Mouse (Mus musculus) kidney, embryonic 14.5 days (tissue): ENCODE results near the gene Sept3. TPM values are rescaled to one million over a fixed set of nuclear protein-coding genes. Genes with fewer than 3 reads are reported as not detected.
A peak's percentile ranks its signal among the peaks of the same experiment; 100 is the strongest.
"Not testable (repeated sequence)": the region's sequence is repeated elsewhere in the genome, so short reads cannot be mapped to it uniquely, and the experiment has no call there.

Experiments
- ATAC-seq: fragments of 200-750 bp; cut with Nextera tagmentation; 2 replicates; pipeline ENCODE4 v1.8.0; 2017; ENCODE audit warnings: moderate number of reproducible peaks, mild to moderate bottlenecking, moderate TSS enrichment, moderate library complexity; ENCODE audit not compliant: low FRiP score, low TSS enrichment
- H3K27ac ChIP-seq: fragments of 300-500 bp; sonication (generic); 2 replicates; pipeline ENCODE4 v1.5.1; 2014; ENCODE audit warnings: low read depth, mild to moderate bottlenecking, low read length, moderate library complexity, mixed read lengths
- H3K27me3 ChIP-seq: fragments of 300-500 bp; sonication (generic); 2 replicates; pipeline ENCODE4 v1.6.1; 2014; ENCODE audit warnings: mild to moderate bottlenecking, low read length; ENCODE audit not compliant: control insufficient read depth, insufficient read depth
- H3K36me3 ChIP-seq: fragments of 300-500 bp; sonication (generic); 2 replicates; pipeline ENCODE4 v1.6.1; 2014; ENCODE audit warnings: low read length, mixed read lengths; ENCODE audit not compliant: control insufficient read depth, insufficient read depth
- H3K4me1 ChIP-seq: fragments of 300-500 bp; sonication (generic); 2 replicates; pipeline ENCODE4 v1.6.1; 2014; ENCODE audit warnings: low read length, mixed read lengths; ENCODE audit not compliant: control insufficient read depth, insufficient read depth
- H3K4me2 ChIP-seq: fragments of 300-500 bp; sonication (generic); replicated peaks from 2 replicates; pipeline ENCODE4 v1.6.1; 2014; ENCODE audit warnings: low read depth, mild to moderate bottlenecking, low read length
- H3K4me3 ChIP-seq: fragments of 300-500 bp; sonication (generic); 2 replicates; pipeline ENCODE4 v1.5.1; 2014; ENCODE audit warnings: mild to moderate bottlenecking, low read length
- H3K9ac ChIP-seq: fragments of 300-500 bp; sonication (generic); 2 replicates; pipeline ENCODE4 v1.6.1; 2014; ENCODE audit warnings: low read depth, mild to moderate bottlenecking, low read length, moderate library complexity
- H3K9me3 ChIP-seq: fragments of 300-500 bp; sonication (generic); 2 replicates; pipeline ENCODE4 v1.6.1; 2016; ENCODE audit warnings: low read length; ENCODE audit not compliant: control insufficient read depth
- WGBS: fragments of 180-500 bp; shearing (Covaris S2); extraction: QIAGEN DNeasy Blood & Tissue Kit; methylation state at CpG from one replicate; pipeline ENCODE4 v1.1.7; 2014; 5-methylcytosine and 5-hydroxymethylcytosine counted together
- polyA plus RNA-seq: library from polyadenylated mRNA; unstranded; fragments of >200 nt; fragmentation: Nextera tagmentation; extraction: Ambion mirVana; gene quantifications from 2 replicates; pipeline ENCODE4 v1.2.1, GENCODE M21; 2014

Gene Sept3
- polyA plus RNA-seq, 1 experiment from 2014 or later, result 15.8 TPM

- WGBS, result 19% methylated on average over 5 of the region's 5 CpGs
Measured at GRCm38 (mm10) chr15:82236565-82236964, 38.1 kb upstream of the Sept3 start.

DNA sequence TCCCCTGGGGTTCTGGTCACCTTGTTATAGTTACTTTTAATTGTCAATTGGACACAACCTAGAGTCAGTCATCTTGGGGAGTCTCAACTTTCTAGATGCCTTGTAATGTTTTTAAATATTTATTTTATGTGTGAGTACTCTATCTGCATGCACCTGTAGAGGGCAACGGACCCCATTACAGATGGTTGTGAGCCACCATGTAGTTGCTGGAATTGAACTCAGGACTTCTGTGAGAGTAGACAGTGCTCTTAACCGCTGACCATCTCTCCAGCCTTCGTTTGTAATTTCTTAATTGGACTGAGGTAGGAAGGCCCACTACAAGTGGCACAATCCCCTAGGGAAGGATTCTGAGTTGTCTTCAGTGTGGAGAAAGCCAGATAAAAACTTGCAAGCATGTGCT lies 31.4 kb upstream of the Sept3 start:
- H3K4me3 ChIP-seq, result peak overlapping the region; percentile 58
- 76% methylated on average over 3 of the region's 3 CpGs for WGBS
- H3K27ac ChIP-seq, result no peak overlapping the region
- peaks cover 13% of the 10 kb centered on the region; the same call in 1 of the 2 replicates for H3K4me1 ChIP-seq
- H3K9ac ChIP-seq, result peak overlapping the region; percentile 75; the same call in 1 of the 2 replicates
- H3K36me3 ChIP-seq, result 0 out of 2 replicates have a peak, but pooled peaks cover 7% of the 10 kb centered on the region
- no peaks in the 10 kb centered on the region for H3K27me3 ChIP-seq
- H3K4me2 ChIP-seq, result peak overlapping the region; percentile 94
- no peak for ATAC-seq
- no peaks in the 10 kb centered on the region for H3K9me3 ChIP-seq

More at GRCm38 (mm10) chr15:82236565-82236964, 38.1 kb upstream of the Sept3 start:
- no peaks in the 10 kb centered on the region for H3K27me3 ChIP-seq
- ATAC-seq, result peak; percentile 67; the same call in 1 of the 2 replicates
- H3K4me3 ChIP-seq, result no peak overlapping the region
- H3K9ac ChIP-seq, result no peak overlapping the region
- H3K36me3 ChIP-seq, result peaks cover 9% of the 10 kb centered on the region; the same call in 1 of the 2 replicates
- no peak overlapping the region for H3K27ac ChIP-seq
- no peaks in the 10 kb centered on the region for H3K9me3 ChIP-seq
- no peak overlapping the region for H3K4me2 ChIP-seq
- 0 out of 2 replicates have a peak, but pooled peaks cover 7% of the 10 kb centered on the region for H3K4me1 ChIP-seq

DNA sequence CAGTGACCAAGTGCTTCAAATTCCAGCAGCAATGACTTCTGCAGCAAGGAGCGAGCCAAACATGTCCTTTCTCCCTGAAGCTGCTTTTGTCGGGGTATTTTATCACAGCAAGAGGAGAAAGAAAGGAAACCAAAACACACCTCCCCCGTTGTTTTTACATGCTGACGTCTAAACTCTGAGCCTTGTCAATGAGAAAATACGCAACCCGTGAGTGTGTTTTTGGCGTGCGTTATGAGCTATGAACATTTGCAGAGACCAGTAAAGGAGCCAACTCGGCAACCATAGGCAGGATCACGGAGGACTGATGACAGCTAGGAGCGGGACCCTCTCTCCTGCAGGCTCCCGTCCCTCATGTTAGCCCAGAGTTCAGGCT lies 31.0 kb upstream of the Sept3 start:
- 0 out of 2 replicates have a peak, but pooled peaks cover 4% of the 10 kb centered on the region for H3K36me3 ChIP-seq
- H3K27me3 ChIP-seq, result no peaks in the 10 kb centered on the region
- H3K4me3 ChIP-seq, result peak overlapping the region; percentile 58
- H3K9ac ChIP-seq, result peak overlapping the region; percentile 75
- no peaks in the 10 kb centered on the region for H3K9me3 ChIP-seq
- 3% methylated on average over 12 of the region's 12 CpGs for WGBS
- ATAC-seq, result no peak
- peaks cover 13% of the 10 kb centered on the region; the same call in 1 of the 2 replicates for H3K4me1 ChIP-seq
- H3K27ac ChIP-seq, result 0 out of 2 replicates have a peak overlapping the region, but pooled peaks have one; percentile 30
- peak overlapping the region; percentile 94 for H3K4me2 ChIP-seq

DNA sequence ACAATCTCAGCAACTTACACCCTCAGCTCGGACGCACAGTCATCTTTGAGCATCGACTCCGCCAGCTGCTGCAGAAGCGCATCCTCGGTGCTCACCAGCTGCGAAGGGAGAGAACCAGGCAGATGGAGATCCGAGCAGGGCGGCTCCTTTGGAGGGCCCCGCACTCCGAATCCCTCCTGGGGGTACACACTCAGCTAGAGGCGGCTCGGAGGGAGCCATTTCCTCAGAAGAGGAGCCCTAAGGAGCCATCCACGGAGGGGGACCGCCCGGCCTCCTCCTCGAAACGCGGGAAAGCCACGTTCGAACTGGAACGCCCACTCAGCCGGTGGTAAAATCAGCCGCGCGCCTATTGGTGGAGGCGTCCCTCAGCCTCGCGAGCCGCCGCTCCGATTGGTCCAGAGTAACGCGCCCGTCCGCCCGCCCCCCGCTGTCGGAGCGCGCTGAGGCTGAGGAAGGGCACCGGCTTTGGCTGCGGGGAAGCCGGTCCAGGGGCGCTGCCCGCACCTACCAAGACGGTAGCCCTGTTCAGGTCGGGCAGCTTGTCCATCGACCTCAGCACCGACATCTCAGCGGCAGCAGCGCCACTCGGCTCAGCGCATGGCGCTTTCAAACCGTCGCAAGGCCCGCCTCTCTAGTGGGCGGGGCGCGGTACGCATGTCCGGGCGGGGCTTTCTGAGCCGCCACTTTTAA lies 30.4 kb upstream of the Sept3 start, which contains the start of gene Cenpm:
TSS of gene Cenpm (minus strand) at position 634 of the 690 bp plus-strand sequence.
- WGBS, result under 1% methylated on average over 64 of the region's 65 CpGs
- H3K9ac ChIP-seq, result peak within 1 kb of the TSS; percentile 75
- no peaks in the 10 kb centered on the region for H3K36me3 ChIP-seq
- H3K4me2 ChIP-seq, result peak within 1 kb of the TSS; percentile 94
- peak within 1 kb of the TSS; percentile 53; the same call in 1 of the 2 replicates for H3K27ac ChIP-seq
- no peaks in the 10 kb centered on the region for H3K27me3 ChIP-seq
- peak; percentile 97 for ATAC-seq
- H3K9me3 ChIP-seq, result no peaks in the 10 kb centered on the region
- peak within 1 kb of the TSS; percentile 58 for H3K4me3 ChIP-seq
- peaks cover 13% of the 10 kb centered on the region; the same call in 1 of the 2 replicates for H3K4me1 ChIP-seq

DNA sequence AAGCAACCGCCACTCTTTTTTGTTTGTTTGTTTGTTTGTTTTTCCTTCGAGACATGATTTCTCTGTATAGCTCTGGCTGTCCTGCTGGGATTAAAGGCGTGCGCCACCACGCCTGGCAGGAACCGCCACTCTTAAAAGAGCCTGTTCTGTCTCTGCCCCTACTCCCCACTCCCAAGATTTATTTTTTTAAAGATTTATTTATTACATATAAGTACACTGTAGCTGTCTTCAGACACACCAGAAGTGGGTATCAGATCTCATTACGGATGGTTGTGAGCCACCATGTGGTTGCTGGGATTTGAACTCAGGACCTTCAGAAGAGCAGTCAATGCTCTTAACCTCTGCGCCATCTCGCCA lies 29.9 kb upstream of the Sept3 start:
- Histone ChIP-seq H3K4me1 (peaks cover 13% of the 10 kb centered on the region; the same call in 1 of the 2 replicates), H3K4me3 (peak overlapping the region; percentile 58), H3K9ac (peak overlapping the region; percentile 75; the same call in 1 of the 2 replicates), H3K4me2 (peak overlapping the region; percentile 94), H3K27ac (peak overlapping the region; percentile 53; the same call in 1 of the 2 replicates)
- WGBS, result 23% methylated on average over 9 of the region's 9 CpGs
- H3K9me3 ChIP-seq, H3K27me3 ChIP-seq, H3K36me3 ChIP-seq: not testable (repeated sequence)
- ATAC-seq, result peak; percentile 48

GRCm38 (mm10) chr15:82247131-82247776 lies 27.4 kb upstream of the Sept3 start:
- ATAC-seq, result no peak
- Histone ChIP-seq H3K9me3 (no peaks in the 10 kb centered on the region; the same call in 1 of the 2 replicates), H3K27ac (no peak overlapping the region), H3K4me1 (peaks cover 10% of the 10 kb centered on the region; the same call in 1 of the 2 replicates), H3K9ac (no peak overlapping the region), H3K4me2 (no peak overlapping the region), H3K36me3 (no peaks in the 10 kb centered on the region), H3K27me3 (no peaks in the 10 kb centered on the region), H3K4me3 (no peak overlapping the region)
- 77% methylated on average over 3 of the region's 3 CpGs for WGBS

- no peaks in the 10 kb centered on the region for H3K27me3 ChIP-seq
- H3K4me3 ChIP-seq, result no peak overlapping the region
- ATAC-seq, result no peak
- no peak overlapping the region for H3K27ac ChIP-seq
- no peak overlapping the region for H3K4me2 ChIP-seq
- no peaks in the 10 kb centered on the region for H3K36me3 ChIP-seq
- WGBS, result 96% methylated on average over 3 of the region's 3 CpGs
- H3K4me1 ChIP-seq, result no peaks in the 10 kb centered on the region
- H3K9ac ChIP-seq, result no peak overlapping the region
- H3K9me3 ChIP-seq, result no peaks in the 10 kb centered on the region; the same call in 1 of the 2 replicates
Measured at GRCm38 (mm10) chr15:82251579-82251978, 23.1 kb upstream of the Sept3 start.

DNA sequence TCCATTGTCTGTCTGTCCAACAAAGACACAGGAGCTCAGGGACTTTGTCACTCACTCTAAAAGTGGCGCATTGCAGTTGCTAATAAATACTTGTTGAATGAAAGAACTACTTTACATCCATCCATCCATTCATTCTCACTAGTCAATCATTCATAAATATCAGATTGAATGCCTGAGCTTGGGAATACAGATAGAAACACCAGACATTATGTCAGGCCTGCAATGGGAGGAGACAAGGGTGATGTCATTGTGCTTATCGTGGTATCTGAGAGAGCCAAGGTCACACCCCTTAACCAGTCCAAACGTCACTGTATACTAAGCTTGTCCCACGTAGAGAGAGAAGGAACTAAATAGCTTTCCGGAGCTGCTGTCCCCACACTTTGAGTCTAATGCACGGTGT lies 22.6 kb upstream of the Sept3 start, which contains the start of gene 1500009C09Rik:
TSS of gene 1500009C09Rik (plus strand) at position 301 of the 400 bp plus-strand sequence.
- no peak within 1 kb of the TSS for H3K9ac ChIP-seq
- no peaks in the 10 kb centered on the region for H3K4me1 ChIP-seq
- no peaks in the 10 kb centered on the region for H3K27me3 ChIP-seq
- no peaks in the 10 kb centered on the region; the same call in 1 of the 2 replicates for H3K9me3 ChIP-seq
- no peak within 1 kb of the TSS for H3K4me2 ChIP-seq
- no peak within 1 kb of the TSS for H3K27ac ChIP-seq
- no peak within 1 kb of the TSS for H3K4me3 ChIP-seq
- H3K36me3 ChIP-seq, result no peaks in the 10 kb centered on the region
- WGBS, result 94% methylated on average over 6 of the region's 6 CpGs
- no peak for ATAC-seq
